Mouse (Mus musculus): ENCODE measurements around the gene Zyx.

The Zyx gene

DNA sequence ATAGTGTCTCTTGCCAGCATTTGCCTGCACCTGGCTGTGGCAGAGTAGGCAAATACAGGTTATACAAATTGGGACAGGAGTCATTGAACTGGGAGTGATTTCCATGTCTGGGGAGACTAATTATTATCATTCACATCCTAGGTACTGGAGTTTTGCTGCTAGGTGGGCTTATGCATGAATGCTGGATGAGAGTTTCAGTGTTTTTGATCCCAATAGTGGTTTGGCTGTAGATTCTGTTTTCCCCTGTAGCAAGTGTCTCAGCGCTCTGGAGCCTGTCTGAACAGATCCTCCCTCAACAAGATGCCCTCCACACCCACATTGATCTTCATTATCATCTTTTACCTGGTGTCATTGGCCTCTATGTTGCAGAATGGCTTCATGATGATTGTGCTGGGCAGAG is 50.5 kb downstream of the Zyx start, which contains the start of gene Tas2r143:
Tas2r143 (plus strand) TSS at position 301 of the 400 bp plus-strand sequence.
- no peak for DNase-seq

DNA sequence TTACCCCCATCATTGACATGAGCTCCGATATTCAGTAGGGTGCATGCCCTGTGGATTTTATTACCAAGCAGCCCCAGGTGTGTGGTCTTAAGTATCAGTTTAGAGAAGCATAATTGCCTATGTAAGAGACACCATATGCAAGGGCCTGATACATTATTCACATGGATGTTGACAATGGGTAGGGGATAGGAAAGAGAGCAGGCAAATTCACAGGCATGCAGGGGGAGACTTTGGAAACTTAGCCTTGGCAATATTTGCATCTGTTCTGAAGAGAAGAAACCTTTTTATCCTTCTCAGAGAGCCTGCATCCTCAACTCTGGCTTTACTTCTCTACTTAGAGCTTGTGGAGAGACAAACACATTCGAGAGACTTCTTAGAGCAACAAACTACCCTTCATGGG is 55.7 kb downstream of the Zyx start, which contains the start of gene Tas2r135:
Tas2r135 (plus strand) TSS at position 301 of the 400 bp plus-strand sequence.
- DNase-seq, result no peak
